Comparison of ENCODE assay signal across 23 mouse cellular contexts in the genomic region with DNA sequence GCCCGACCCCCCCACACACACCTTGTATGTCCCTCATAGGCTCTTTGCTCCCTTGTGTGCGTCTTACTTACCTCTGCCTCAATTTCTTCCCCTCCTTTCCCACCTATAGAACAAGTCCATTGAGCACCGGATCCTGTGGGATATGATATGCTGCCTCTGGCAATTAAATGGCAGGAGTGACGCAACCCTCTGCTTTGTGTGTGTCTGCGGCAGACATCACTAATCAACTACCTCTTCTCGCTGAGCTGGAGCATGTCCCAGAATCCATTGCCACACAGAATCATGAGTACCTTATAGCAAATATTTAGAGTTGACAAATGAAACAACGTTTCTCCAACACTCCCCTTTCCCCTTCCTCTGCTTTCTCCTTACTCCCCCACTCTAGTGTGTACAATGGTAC.
"Had no signal": no experiment of that assay in that cellular context is flagged by ENCODE, and none has a peak within 500 bp of the region (broad histone marks: within the 10 kb centered on the region; RNA-seq: fewer than 3 reads in every experiment).

No protein-coding gene starts in this region.

- H3K9me3 ChIP-seq: intestine, embryonic 15.5 days; kidney, embryonic 15.5 days; limb, embryonic 12.5 days; limb, embryonic 15.5 days; liver, embryonic 12.5 days; liver, embryonic 15.5 days; lung, embryonic 15.5 days; neural tube, embryonic 12.5 days; neural tube, embryonic 15.5 days; stomach, embryonic 15.5 days had no signal

- H3K9ac ChIP-seq: intestine, embryonic 15.5 days; kidney, embryonic 15.5 days; limb, embryonic 12.5 days; limb, embryonic 15.5 days; liver, embryonic 12.5 days; liver, embryonic 15.5 days; lung, embryonic 15.5 days; neural tube, embryonic 12.5 days; neural tube, embryonic 15.5 days; stomach, embryonic 15.5 days had no signal

- H3K4me1 ChIP-seq: intestine, embryonic 15.5 days; liver, embryonic 12.5 days; liver, embryonic 15.5 days; lung, embryonic 15.5 days; neural tube, embryonic 12.5 days; neural tube, embryonic 15.5 days; stomach, embryonic 15.5 days had no signal

- DNase-seq: kidney, adult 11 months; kidney, adult 8-10 months; kidney, postnatal 14 days; kidney, postnatal 4 days; left cerebral cortex, postnatal 4 days; lung, postnatal 14 days; midbrain, embryonic 14.5 days; right cerebral cortex, adult 18-20 months; right cerebral cortex, postnatal 14 days; right cerebral cortex, postnatal 4 days; spleen, adult 18-20 months; thymus, postnatal 25 days had no signal

- H3K4me2 ChIP-seq: intestine, embryonic 15.5 days; kidney, embryonic 15.5 days; limb, embryonic 12.5 days; limb, embryonic 15.5 days; liver, embryonic 12.5 days; liver, embryonic 15.5 days; lung, embryonic 15.5 days; neural tube, embryonic 12.5 days; neural tube, embryonic 15.5 days; stomach, embryonic 15.5 days had no signal

- H3K4me3 ChIP-seq: intestine, embryonic 15.5 days; kidney, embryonic 15.5 days; limb, embryonic 12.5 days; limb, embryonic 15.5 days; liver, embryonic 12.5 days; liver, embryonic 15.5 days; lung, embryonic 15.5 days; neural tube, embryonic 12.5 days; neural tube, embryonic 15.5 days; stomach, embryonic 15.5 days had no signal

- ATAC-seq: intestine, embryonic 15.5 days; liver, embryonic 12.5 days had no signal

- H3K36me3 ChIP-seq: intestine, embryonic 15.5 days; kidney, embryonic 15.5 days; limb, embryonic 12.5 days; limb, embryonic 15.5 days; liver, embryonic 12.5 days; liver, embryonic 15.5 days; lung, embryonic 15.5 days; neural tube, embryonic 12.5 days; neural tube, embryonic 15.5 days; stomach, embryonic 15.5 days had no signal

- H3K27me3 ChIP-seq: intestine, embryonic 15.5 days; kidney, embryonic 15.5 days; liver, embryonic 12.5 days; liver, embryonic 15.5 days; lung, embryonic 15.5 days; neural tube, embryonic 12.5 days; neural tube, embryonic 15.5 days; stomach, embryonic 15.5 days had no signal

- H3K27ac ChIP-seq: intestine, embryonic 15.5 days; kidney, embryonic 15.5 days; limb, embryonic 12.5 days; limb, embryonic 15.5 days; liver, embryonic 12.5 days; liver, embryonic 15.5 days; lung, embryonic 15.5 days; macrophage; neural tube, embryonic 12.5 days; neural tube, embryonic 15.5 days; stomach, embryonic 15.5 days had no signal
